Mouse (Mus musculus) CH12.LX (cell line): Measurements from ENCODE around the gene Arsb. TPM values are rescaled to one million over a fixed set of nuclear protein-coding genes. Genes with fewer than 3 reads are reported as not detected.

Experiments
- polyA plus RNA-seq: library from polyadenylated mRNA; unstranded; fragments of >175 nt; gene quantifications from 2 replicates; pipeline ENCODE4 v1.2.1, GENCODE M21; 2012; ENCODE audit warnings: low read depth; ENCODE audit not compliant: insufficient read length
- total RNA-seq, 2 experiments: library from RNA; depleted of rRNA; stranded (reverse); fragments of 300-350 nt in 1 of 2; fragments of >200 nt in 1 of 2; gene quantifications; 2 replicates each; pipeline ENCODE4 v1.2.3; 2012 to 2014

The Arsb gene
- total and polyA plus RNA-seq, 3 experiments: 1.0 to 9.8 (median 2.0) TPM

Other genes with a start within 250 kb of the Arsb start
- gene Bhmt, start 133.7 kb upstream of the Arsb start, total RNA-seq (2012; rRNA removed): not detected in 2 replicates
- gene Bhmt, start 133.7 kb upstream of the Arsb start, total RNA-seq (2014; rRNA removed): not detected in 2 replicates
- not detected in 2 replicates for gene Bhmt, start 133.7 kb upstream of the Arsb start, polyA plus RNA-seq
- gene Bhmt2, start 97.3 kb upstream of the Arsb start, total RNA-seq (2012; rRNA removed): not detected in 2 replicates
- not detected in 2 replicates for gene Bhmt2, start 97.3 kb upstream of the Arsb start, total RNA-seq (2014; rRNA removed)
- gene Bhmt2, start 97.3 kb upstream of the Arsb start, polyA plus RNA-seq: not detected in 2 replicates
- gene Dmgdh, start 97.2 kb upstream of the Arsb start, total RNA-seq (2012; rRNA removed): not detected in 2 replicates
- 0.14 and 0.20 TPM in 2 replicates for gene Dmgdh, start 97.2 kb upstream of the Arsb start, total RNA-seq (2014; rRNA removed)
- gene Dmgdh, start 97.2 kb upstream of the Arsb start, polyA plus RNA-seq: 0.19 and 0.27 TPM in 2 replicates